Mouse (Mus musculus): ENCODE data around the gene Mgat4a. TPM values are rescaled to one million over a fixed set of nuclear protein-coding genes. Genes with fewer than 3 reads are reported as not detected.
A peak's percentile ranks its signal among the peaks of the same experiment; 100 is the strongest.

Gene Mgat4a
- total and polyA plus RNA-seq, 3 experiments = 22.3 to 23.2 (median 22.9) TPM

- TF ChIP-seq MAX (IDR thresholded peaks at IDR 0.05; ENCODE audit: low read length) (no peak), TBP (conservative IDR thresholded peaks at IDR 0.05; ENCODE audit: low read depth, low read length) (no peak), SMC3 (IDR thresholded peaks at IDR 0.05; ENCODE audit: low read depth, low read length) (peak; percentile 77), ZNF384 (IDR thresholded peaks at IDR 0.05; ENCODE audit: low read depth, low read length) (no peak), JUND (conservative IDR thresholded peaks at IDR 0.05; ENCODE audit: low read depth, low read length) (no peak), MAFK (IDR thresholded peaks at IDR 0.05; ENCODE audit: insufficient replicate concordance, low read length) (no peak), POLR2AphosphoS2 (IDR thresholded peaks at IDR 0.05; ENCODE audit: low read depth, low read length) (no peak), MEF2A (IDR thresholded peaks at IDR 0.05; ENCODE audit: borderline replicate concordance, low read depth, low read length) (no peak), BHLHE40 (IDR thresholded peaks at IDR 0.05; ENCODE audit: low read depth, low read length) (no peak)
Measured at GRCm38 (mm10) chr1:37471179-37472148, 69.4 kb downstream of the Mgat4a start (continued).

DNA sequence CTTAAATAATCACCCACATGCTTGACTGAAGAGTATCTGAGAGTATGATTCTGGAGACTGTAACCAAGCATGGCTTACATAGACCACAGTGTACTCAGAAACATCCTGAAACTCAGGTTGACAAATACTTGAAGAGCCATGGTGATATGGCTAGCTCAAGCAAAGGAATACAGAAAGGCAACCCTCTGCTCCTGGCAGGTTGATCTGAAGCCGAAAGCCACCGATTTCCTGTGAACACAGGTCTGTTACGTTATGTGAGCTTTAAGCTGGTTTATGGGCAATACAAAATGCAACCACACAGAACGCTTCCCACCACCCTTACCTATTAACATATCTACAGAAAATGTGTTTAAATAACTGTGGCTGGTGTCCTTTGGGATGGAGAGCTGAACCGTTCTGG lies 71.8 kb downstream of the Mgat4a start:
- TF ChIP-seq ELF1 (IDR thresholded peaks at IDR 0.05; ENCODE audit: low read depth, low read length) = no peak
- TF ChIP-seq HCFC1 (IDR thresholded peaks at IDR 0.05; ENCODE audit: low read depth, low read length) = no peak
- no peak for TF ChIP-seq MEF2A (IDR thresholded peaks at IDR 0.05; ENCODE audit: borderline replicate concordance, low read depth, low read length)
- TF ChIP-seq CTCF (conservative IDR thresholded peaks at IDR 0.05 in 1 of 2, IDR thresholded peaks at IDR 0.05 in 1 of 2; ENCODE audit: low read depth in 2 of 2, low read length in 2 of 2) = no peak
- TF ChIP-seq TBP (conservative IDR thresholded peaks at IDR 0.05; ENCODE audit: low read depth, low read length) = no peak
- TF ChIP-seq TCF12 (IDR thresholded peaks at IDR 0.05; ENCODE audit: low read depth, low read length) = no peak
- no peak for TF ChIP-seq ZMIZ1 (IDR thresholded peaks at IDR 0.05; ENCODE audit: low read depth, low read length)
- no peak for TF ChIP-seq USF2 (conservative IDR thresholded peaks at IDR 0.05; ENCODE audit: low read depth, low read length)
- no peak for TF ChIP-seq MXI1 (IDR thresholded peaks at IDR 0.05; ENCODE audit: low read depth, low read length)
- TF ChIP-seq RAD21 (IDR thresholded peaks at IDR 0.05; ENCODE audit: low read depth, low read length) = no peak
- no peak for TF ChIP-seq NRF1 (IDR thresholded peaks at IDR 0.05; ENCODE audit: low read depth, low read length)
- no peak for TF ChIP-seq RCOR1 (conservative IDR thresholded peaks at IDR 0.05; ENCODE audit: low read depth, low read length)
- no peak for TF ChIP-seq NELFE (IDR thresholded peaks at IDR 0.05; ENCODE audit: low read depth, low read length)
- no peak for TF ChIP-seq EP300 (IDR thresholded peaks at IDR 0.05; ENCODE audit: low read length)
- no peak for TF ChIP-seq CHD1 (IDR thresholded peaks at IDR 0.05; ENCODE audit: low read depth, low read length)
- no peak for TF ChIP-seq MYC (IDR thresholded peaks at IDR 0.05; ENCODE audit: low read depth, low read length)
- no peak for TF ChIP-seq MAZ (IDR thresholded peaks at IDR 0.05; ENCODE audit: low read depth, low read length)
- no peak for TF ChIP-seq MAFK (IDR thresholded peaks at IDR 0.05; ENCODE audit: insufficient replicate concordance, low read length)
- TF ChIP-seq SMC3 (IDR thresholded peaks at IDR 0.05; ENCODE audit: low read depth, low read length) = no peak
- no peak for TF ChIP-seq POLR2AphosphoS2 (IDR thresholded peaks at IDR 0.05; ENCODE audit: low read depth, low read length)
- Histone ChIP-seq H3K27me3 (replicated peaks) (no peaks in the 10 kb centered on the region), H3K9ac (ENCODE audit: insufficient read depth, low read depth) (no peak overlapping the region), H3K27ac (ENCODE audit: insufficient read depth, low read depth) (no peak overlapping the region), H3K4me3 (replicated peaks in 1 of 3; ENCODE audit: low read depth in 2 of 3, low read length in 2 of 3, poor library complexity in 1 of 3) (no peak overlapping the region), H3K4me1 (ENCODE audit: control insufficient read depth in 1 of 2, insufficient read depth in 2 of 2) (peaks cover 14 to 53% of the 10 kb centered on the region in 2 experiments), H3K36me3 (replicated peaks in 1 of 2; ENCODE audit: control insufficient read depth in 1 of 2, insufficient read depth in 1 of 2, low read length in 1 of 2) (peaks cover 21 to 45% of the 10 kb centered on the region in 2 experiments), H3K9me3 (replicated peaks; ENCODE audit: low read length) (peaks cover 9% of the 10 kb centered on the region), H3K4me2 (ENCODE audit: insufficient read depth, low read depth, poor library complexity, severe bottlenecking) (no peak overlapping the region), H3K79me2 (replicated peaks; ENCODE audit: control insufficient read depth, extremely low read depth, insufficient read depth, poor library complexity, severe bottlenecking) (peaks cover 6% of the 10 kb centered on the region)
- in situ Hi-C loops (cut with MboI; ENCODE audit: low pct_ligation_motif_present, low pct_unique_long_range_greater_than_20kb, low sequenced_read_pairs) (loop anchor here (10.0 kb wide), 1 partner anchor 194 kb away; no protein-coding TSS in a partner anchor), dilution Hi-C loops (cut with MboI; ENCODE audit: extremely low pct_ligation_motif_present, extremely low pct_unique_long_range_greater_than_20kb, low sequenced_read_pairs) (no loop called here)
- no peak for DNase-seq (ENCODE audit: extremely low read depth)
